Mouse (Mus musculus) left cerebral cortex, postnatal 4 days (tissue): ENCODE measurements around the gene Ctxn1. TPM values are rescaled to one million over a fixed set of nuclear protein-coding genes. Genes with fewer than 3 reads are reported as not detected.

Experiments used
- DNase-seq: peaks from one replicate; pipeline ENCODE4 v3.0.0-alpha.2; 2022
- intact Hi-C: fragments of 180-260 bp; cut with DNase I; formaldehyde crosslinking; loops from one replicate; pipeline ENCODE4 v1.15.1; 2025
- total RNA-seq, 2 experiments: library from RNA; stranded (reverse); gene quantifications; 2 replicates each; pipeline ENCODE4 v1.2.3; 2021

Ctxn1 gene
- total RNA-seq, 2 experiments from 2014 or later = 421 to 425 TPM

GRCm38 (mm10) chr8:4216296-4216695, 42.8 kb downstream of the Ctxn1 start:
- intact Hi-C loops = no loop called here

GRCm38 (mm10) chr8:4214006-4214980, 44.8 kb downstream of the Ctxn1 start:
- DNase-seq = no peak
- intact Hi-C loops = no loop called here

More at GRCm38 (mm10) chr8:4216296-4216695, 42.8 kb downstream of the Ctxn1 start:
- DNase-seq = no peak

DNA sequence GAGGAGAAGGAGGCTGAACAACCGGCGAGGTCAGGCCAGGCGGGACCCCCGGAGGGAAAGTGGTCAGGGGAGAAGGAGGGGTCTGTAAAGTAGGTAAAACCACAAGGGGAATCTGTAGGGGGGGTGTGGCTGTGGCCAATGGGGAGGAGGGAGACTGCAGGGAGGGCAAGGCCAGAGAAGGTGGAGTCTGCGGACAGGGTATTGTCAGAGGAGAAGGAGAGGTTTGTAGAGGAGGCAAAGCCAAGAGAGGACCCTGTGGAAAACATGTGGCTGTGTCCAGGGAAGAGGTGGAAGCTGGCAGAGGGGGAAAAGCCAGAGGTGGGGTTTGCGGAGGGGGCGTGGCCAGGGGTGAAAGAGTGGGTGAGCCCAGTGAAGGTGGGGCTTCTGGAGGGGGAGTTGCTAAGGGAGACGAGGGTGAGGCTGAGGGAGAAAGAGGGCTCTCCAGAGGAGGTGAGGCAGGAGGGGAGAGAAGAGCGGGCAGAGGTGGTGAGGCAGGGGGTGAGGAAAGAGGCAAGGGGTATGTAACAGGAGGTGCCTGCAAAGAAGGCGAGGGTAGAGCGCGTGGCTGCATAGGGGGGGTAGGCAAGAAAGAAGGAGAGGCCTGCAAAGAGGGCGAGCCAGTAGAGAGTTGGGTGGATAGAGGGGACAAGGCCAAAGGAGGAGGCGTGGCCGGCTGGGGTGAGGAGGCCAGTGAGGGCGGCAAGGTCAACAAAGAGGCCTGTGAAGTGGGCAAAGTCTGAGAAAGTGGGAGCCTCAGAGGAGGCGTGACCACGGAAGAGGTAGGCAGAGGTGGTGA, 45.7 kb downstream of the Ctxn1 start:
- no peak for DNase-seq
- intact Hi-C loops = no loop called here

DNA sequence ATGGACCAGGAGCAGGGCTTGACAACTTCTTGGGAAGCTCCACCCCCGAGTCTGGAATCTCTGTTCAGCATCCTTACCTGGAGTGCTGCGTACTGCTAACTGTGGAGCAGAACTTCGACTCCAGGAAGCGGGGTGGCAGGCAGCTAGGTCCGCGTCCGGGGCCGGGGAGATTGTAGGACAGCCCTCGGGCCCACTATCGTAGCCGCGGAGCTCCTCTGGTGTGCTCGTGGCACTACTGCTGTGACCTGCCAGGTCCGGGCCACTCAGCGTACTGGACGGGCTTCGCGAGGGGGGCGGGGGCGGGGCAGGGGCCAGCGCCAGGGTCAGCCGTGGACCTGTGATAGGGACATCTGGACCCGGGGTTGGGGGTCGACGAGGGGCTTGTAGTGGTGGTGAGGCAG, 46.3 kb downstream of the Ctxn1 start:
- intact Hi-C loops = no loop called here
- DNase-seq = no peak

DNA sequence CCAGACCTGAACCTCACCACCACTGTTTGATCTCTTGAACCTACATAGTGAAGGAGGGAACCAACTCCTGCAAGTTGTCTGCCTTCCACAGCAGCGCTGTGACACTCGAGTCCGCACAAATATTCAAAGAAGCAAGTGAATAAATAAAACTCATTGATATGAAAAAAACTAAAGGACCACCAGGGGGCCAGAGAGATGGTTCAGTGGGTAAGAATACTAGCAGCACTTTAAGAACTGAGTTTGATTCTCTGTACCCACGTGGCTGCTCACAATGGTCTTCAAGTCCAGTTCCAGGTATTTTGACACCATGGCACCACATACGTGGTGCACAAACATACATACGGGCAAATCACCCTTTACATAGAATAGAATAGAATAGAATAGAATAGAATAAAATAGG, 48.0 kb downstream of the Ctxn1 start:
- intact Hi-C loops = no loop called here
- DNase-seq = no peak

Other genes with a start within 250 kb of the Ctxn1 start
- under 1 TPM; 0.50 to 0.56 TPM for gene Cd209f, start 153.4 kb downstream of the Ctxn1 start, total RNA-seq
- not detected for gene Cd209g, start 125.2 kb downstream of the Ctxn1 start, total RNA-seq
- 100 to 1,000 TPM; 172 to 174 TPM for gene Evi5l, start 92.7 kb downstream of the Ctxn1 start, total RNA-seq
- 100 to 1,000 TPM; 108 to 109 TPM for gene Prr36, start 41.8 kb downstream of the Ctxn1 start, total RNA-seq
- not detected for gene Lrrc8e, start 32.4 kb downstream of the Ctxn1 start, total RNA-seq
- gene Map2k7, start 20.5 kb downstream of the Ctxn1 start, total RNA-seq = 10 to 100 TPM; 62.9 to 65.4 TPM
- under 1 TPM in 1 of 2 experiments, not detected in 1; 0.74 TPM for gene Gm49320, start 20.4 kb downstream of the Ctxn1 start, total RNA-seq
- 10 to 100 TPM in 1 of 2 experiments, 1 to 10 TPM in 1; 8.7 to 12.9 TPM for gene Tgfbr3l, start 11.1 kb downstream of the Ctxn1 start, total RNA-seq
- 10 to 100 TPM; 32.6 to 34.4 TPM for gene Snapc2, start 6.2 kb downstream of the Ctxn1 start, total RNA-seq
- 10 to 100 TPM; 60.4 to 67.1 TPM for gene Timm44, start 16.6 kb upstream of the Ctxn1 start, total RNA-seq
- gene Ccl25, start 65.9 kb upstream of the Ctxn1 start, total RNA-seq = 10 to 100 TPM; 22.2 to 27.5 TPM
- 100 to 1,000 TPM in 1 of 2 experiments, 10 to 100 TPM in 1; 87.8 to 103 TPM for gene Elavl1, start 66.1 kb upstream of the Ctxn1 start, total RNA-seq
- 10 to 100 TPM; 60.7 to 67.5 TPM for gene Cers4, start 233.8 kb upstream of the Ctxn1 start, total RNA-seq